Mouse (Mus musculus): ENCODE measurements around the gene Cds1.

Gene Cds1

GRCm38 (mm10) chr5:101764554-101765347, at the start of gene Cds1:
Cds1 (plus strand) TSS chr5:101765130.
- in situ Hi-C loops (cut with MboI; ENCODE audit: unreplicated experiment in 2 of 2): no loop called here

GRCm38 (mm10) chr5:101724216-101724615, 40.7 kb upstream of the Cds1 start:
- in situ Hi-C loops (cut with MboI; ENCODE audit: unreplicated experiment in 2 of 2): no loop called here

GRCm38 (mm10) chr5:101724756-101725155, 40.2 kb upstream of the Cds1 start:
- in situ Hi-C loops (cut with MboI; ENCODE audit: unreplicated experiment in 2 of 2): no loop called here

- in situ Hi-C loops (cut with MboI; ENCODE audit: unreplicated experiment in 2 of 2): no loop called here
Measured at GRCm38 (mm10) chr5:101725703-101726102, 39.2 kb upstream of the Cds1 start.

- in situ Hi-C loops (cut with MboI; ENCODE audit: unreplicated experiment in 2 of 2): no loop called here
Measured at GRCm38 (mm10) chr5:101726371-101726770, 38.6 kb upstream of the Cds1 start.

- in situ Hi-C loops (cut with MboI; ENCODE audit: unreplicated experiment in 2 of 2): no loop called here
Measured at GRCm38 (mm10) chr5:101728304-101728905, 36.5 kb upstream of the Cds1 start.

- in situ Hi-C loops (cut with MboI; ENCODE audit: unreplicated experiment in 2 of 2): no loop called here
Measured at GRCm38 (mm10) chr5:101737341-101737740, 27.6 kb upstream of the Cds1 start.

GRCm38 (mm10) chr5:101740471-101741223, 24.3 kb upstream of the Cds1 start:
- in situ Hi-C loops (cut with MboI; ENCODE audit: unreplicated experiment in 2 of 2): no loop called here

GRCm38 (mm10) chr5:101741224-101741591, 23.7 kb upstream of the Cds1 start:
- in situ Hi-C loops (cut with MboI; ENCODE audit: unreplicated experiment in 2 of 2): no loop called here

GRCm38 (mm10) chr5:101742014-101742413, 22.9 kb upstream of the Cds1 start:
- in situ Hi-C loops (cut with MboI; ENCODE audit: unreplicated experiment in 2 of 2): no loop called here

- in situ Hi-C loops (cut with MboI; ENCODE audit: unreplicated experiment in 2 of 2): no loop called here
Measured at GRCm38 (mm10) chr5:101742425-101742824, 22.5 kb upstream of the Cds1 start.

- in situ Hi-C loops (cut with MboI; ENCODE audit: unreplicated experiment in 2 of 2): no loop called here
Measured at GRCm38 (mm10) chr5:101744886-101745285, 20.0 kb upstream of the Cds1 start.

GRCm38 (mm10) chr5:101753680-101754079, 11.2 kb upstream of the Cds1 start:
- in situ Hi-C loops (cut with MboI; ENCODE audit: unreplicated experiment in 2 of 2): no loop called here

GRCm38 (mm10) chr5:101757669-101758068, 7.3 kb upstream of the Cds1 start:
- in situ Hi-C loops (cut with MboI; ENCODE audit: unreplicated experiment in 2 of 2): no loop called here

GRCm38 (mm10) chr5:101761685-101762084, 3.2 kb upstream of the Cds1 start:
- in situ Hi-C loops (cut with MboI; ENCODE audit: unreplicated experiment in 2 of 2): no loop called here

GRCm38 (mm10) chr5:101763571-101763970, 1.4 kb upstream of the Cds1 start:
- in situ Hi-C loops (cut with MboI; ENCODE audit: unreplicated experiment in 2 of 2): no loop called here

GRCm38 (mm10) chr5:101765390-101765901, 516 bp downstream of the Cds1 start:
- in situ Hi-C loops (cut with MboI; ENCODE audit: unreplicated experiment in 2 of 2): no loop called here

- in situ Hi-C loops (cut with MboI; ENCODE audit: unreplicated experiment in 2 of 2): no loop called here
Measured at GRCm38 (mm10) chr5:101766248-101766647, 1.3 kb downstream of the Cds1 start.

GRCm38 (mm10) chr5:101767086-101767485, 2.2 kb downstream of the Cds1 start:
- in situ Hi-C loops (cut with MboI; ENCODE audit: unreplicated experiment in 2 of 2): no loop called here

- in situ Hi-C loops (cut with MboI; ENCODE audit: unreplicated experiment in 2 of 2): no loop called here
Measured at GRCm38 (mm10) chr5:101767486-101767885, 2.6 kb downstream of the Cds1 start.

GRCm38 (mm10) chr5:101768558-101768957, 3.6 kb downstream of the Cds1 start:
- in situ Hi-C loops (cut with MboI; ENCODE audit: unreplicated experiment in 2 of 2): no loop called here

Measured in v-Abl transformed pro-B cells (cell line).